Mouse (Mus musculus) ES-E14 (cell line): ENCODE results near the gene Zbtb45.

ENCODE experiments used
- ZC3H11A ChIP-seq: IDR thresholded peaks from 2 replicates; pipeline ENCODE4 v1.6.1; 2012; ENCODE audit warnings: low read depth, mild to moderate bottlenecking, inconsistent platforms, low read length, borderline replicate concordance
- ZNF384 ChIP-seq: IDR thresholded peaks from 2 replicates; pipeline ENCODE4 v1.6.1; 2012; ENCODE audit warnings: low read depth, low read length, inconsistent platforms

DNA sequence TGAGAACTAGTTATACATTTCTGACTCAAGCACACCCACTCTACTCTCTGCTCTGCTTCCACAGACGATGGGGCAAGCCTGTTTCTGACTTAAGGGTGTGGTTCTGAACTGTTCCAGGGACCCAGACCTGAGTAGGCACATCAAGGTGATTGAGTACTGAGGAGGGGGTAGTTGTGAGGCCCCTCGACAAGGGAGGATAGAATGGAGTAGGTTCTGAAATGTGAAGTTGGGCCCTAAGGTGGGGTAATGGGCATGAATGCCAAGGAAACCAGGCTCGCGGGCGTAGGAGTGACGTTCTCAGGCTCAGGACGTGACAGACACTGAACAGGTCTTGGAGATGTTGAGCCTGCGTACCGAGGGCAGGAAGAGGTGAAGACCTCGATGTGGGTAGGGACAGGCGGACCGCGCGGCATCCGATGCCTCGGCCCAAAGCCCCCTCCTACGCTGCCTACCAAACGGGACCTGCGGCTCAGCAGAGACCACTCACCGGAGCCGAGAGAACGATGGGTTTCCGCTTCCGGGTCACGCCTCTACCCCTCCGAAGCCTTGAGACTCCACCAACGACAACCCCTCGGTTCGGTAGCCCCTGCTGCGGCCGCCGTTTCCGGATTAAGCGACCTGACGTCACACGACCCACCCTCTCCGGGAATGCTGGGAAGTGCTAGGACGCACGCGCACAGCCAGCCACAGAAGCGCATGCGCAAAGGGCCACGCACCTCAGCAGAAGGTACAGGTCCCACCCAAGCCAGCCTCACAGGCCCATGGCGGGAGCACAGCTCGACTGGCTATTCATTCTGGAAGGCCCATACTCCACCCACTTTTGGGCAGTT is 24.5 kb upstream of the Zbtb45 start, which contains the start of gene Chmp2a:
- no peak for TF ChIP-seq ZC3H11A
- TF ChIP-seq ZNF384, result no peak
